Mouse (Mus musculus) gonadal fat pad, adult 2 months (tissue): ENCODE measurements around the gene Ddx59. TPM values are rescaled to one million over a fixed set of nuclear protein-coding genes. Genes with fewer than 3 reads are reported as not detected.
A peak's percentile ranks its signal among the peaks of the same experiment; 100 is the strongest.

Experiments
- DNase-seq: peaks from one replicate; pipeline ENCODE4 v3.0.0-alpha.2; 2012; ENCODE audit warnings: low read depth
- polyA plus RNA-seq: library from polyadenylated mRNA; depleted of rRNA; stranded (reverse); fragments of >200 nt; gene quantifications from 2 replicates; pipeline ENCODE4 v1.2.3, GENCODE M21; 2012; rRNA removed

Ddx59 gene
- polyA plus RNA-seq, 1 experiment = 5.3 TPM

- no peak for DNase-seq
These were observed 34.5 kb downstream of the Ddx59 start for GRCm38 (mm10) chr1:136449541-136449940.

- DNase-seq = no peak
These were observed 35.1 kb downstream of the Ddx59 start for GRCm38 (mm10) chr1:136450206-136450605.

- DNase-seq = no peak
These were observed 37.4 kb downstream of the Ddx59 start for GRCm38 (mm10) chr1:136452421-136452820.

GRCm38 (mm10) chr1:136455756-136456585 is 40.9 kb downstream of the Ddx59 start:
- peak; percentile 96 for DNase-seq

- no peak for DNase-seq
These were observed 41.7 kb downstream of the Ddx59 start for GRCm38 (mm10) chr1:136456741-136457140.

GRCm38 (mm10) chr1:136457403-136457802 is 42.3 kb downstream of the Ddx59 start:
- DNase-seq = no peak

GRCm38 (mm10) chr1:136458691-136459245 is 43.7 kb downstream of the Ddx59 start:
- DNase-seq = no peak

GRCm38 (mm10) chr1:136462443-136462842 is 47.4 kb downstream of the Ddx59 start:
- no peak for DNase-seq

GRCm38 (mm10) chr1:136465168-136465567 is 50.1 kb downstream of the Ddx59 start:
- no peak for DNase-seq

- DNase-seq = no peak
These were observed 51.2 kb downstream of the Ddx59 start, which contains the start of gene Kif14 for GRCm38 (mm10) chr1:136466143-136466811. Gene Kif14, plus strand, starts transcription at chr1:136466343.

GRCm38 (mm10) chr1:136469408-136469807 is 54.3 kb downstream of the Ddx59 start:
- DNase-seq = no peak

- no peak for DNase-seq
These were observed 55.4 kb downstream of the Ddx59 start for GRCm38 (mm10) chr1:136470471-136470870.

Other genes starting within 250 kb of the Ddx59 start
- gene Mroh3, start 202.4 kb upstream of the Ddx59 start, polyA plus RNA-seq = 0.16 and 0.70 TPM in 2 replicates
- gene Inava, start 181.0 kb upstream of the Ddx59 start, polyA plus RNA-seq = 14.8 and 15.9 TPM in 2 replicates
- 0.11 TPM in 1 of 2 replicates, not detected in the other for gene Gpr25, start 154.4 kb upstream of the Ddx59 start, polyA plus RNA-seq
- 5.5 and 9.2 TPM in 2 replicates for gene Camsap2, start 69.2 kb upstream of the Ddx59 start, polyA plus RNA-seq
- gene Kif14, start 51.1 kb downstream of the Ddx59 start, polyA plus RNA-seq = 0.05 and 0.14 TPM in 2 replicates
- gene Zfp281, start 209.6 kb downstream of the Ddx59 start, polyA plus RNA-seq = 1.3 and 3.0 TPM in 2 replicates